Mouse (Mus musculus): ENCODE data around the gene Slc30a9. TPM values are rescaled to one million over a fixed set of nuclear protein-coding genes. Genes with fewer than 3 reads are reported as not detected.

Slc30a9 gene
- polyA plus RNA-seq (2012; rRNA removed) = 18.2 and 22.9 TPM in 2 replicates

GRCm38 (mm10) chr5:67306698-67307521, at the start of gene Slc30a9:
TSS of gene Slc30a9 (plus strand) at chr5:67306955.
- no peaks in the 10 kb centered on the region; the same call in 1 of the 2 replicates for H3K4me1 ChIP-seq (ENCODE audit: control insufficient read depth, insufficient read depth, low read length)
- H3K27ac ChIP-seq (ENCODE audit: control insufficient read depth, insufficient read depth, low read depth, low read length) = peak within 1 kb of the TSS; percentile 60
- peak within 1 kb of the TSS; percentile 81 for H3K4me3 ChIP-seq (ENCODE audit: control insufficient read depth, low read depth, low read length)
- H3K36me3 ChIP-seq (ENCODE audit: control insufficient read depth, insufficient read depth, low read length) = no peaks in the 10 kb centered on the region
- no peak for TF ChIP-seq CTCF (IDR thresholded peaks at IDR 0.05; ENCODE audit: control insufficient read depth, insufficient read depth, insufficient replicate concordance, low read depth, low read length)
- peak; percentile 97 for TF ChIP-seq POLR2A (IDR thresholded peaks at IDR 0.05; ENCODE audit: control insufficient read depth, low read depth, low read length)
- H3K27me3 ChIP-seq (ENCODE audit: control insufficient read depth, insufficient read depth, low read length) = no peaks in the 10 kb centered on the region

DNA sequence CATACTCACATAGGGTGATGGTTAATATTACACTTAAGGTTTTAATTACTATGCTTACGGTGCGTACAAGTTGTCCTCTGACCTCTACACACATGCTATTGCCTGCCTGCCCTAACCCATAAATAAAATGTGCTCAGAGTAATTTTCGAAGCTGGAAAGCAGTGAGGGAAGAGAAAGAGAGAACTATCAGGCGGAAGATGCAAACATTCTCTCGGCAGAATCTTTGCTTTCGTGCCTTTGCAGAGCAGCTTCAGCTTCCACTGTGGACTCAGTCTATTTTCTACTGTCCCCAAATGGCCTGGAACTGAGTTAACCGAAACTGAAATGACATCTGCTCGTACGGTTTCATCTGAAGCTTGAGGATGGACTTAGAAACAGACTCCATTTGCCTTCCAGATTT, 48.3 kb upstream of the Slc30a9 start:
- H3K27me3 ChIP-seq (ENCODE audit: control insufficient read depth, insufficient read depth, low read length) = no peaks in the 10 kb centered on the region
- no peaks in the 10 kb centered on the region for H3K36me3 ChIP-seq (ENCODE audit: control insufficient read depth, insufficient read depth, low read length)
- no peak overlapping the region for H3K27ac ChIP-seq (ENCODE audit: control insufficient read depth, insufficient read depth, low read depth, low read length)
- no peak overlapping the region for H3K4me3 ChIP-seq (ENCODE audit: control insufficient read depth, low read depth, low read length)
- no peak for TF ChIP-seq POLR2A (IDR thresholded peaks at IDR 0.05; ENCODE audit: control insufficient read depth, low read depth, low read length)
- no peak for TF ChIP-seq CTCF (IDR thresholded peaks at IDR 0.05; ENCODE audit: control insufficient read depth, insufficient read depth, insufficient replicate concordance, low read depth, low read length)
- H3K4me1 ChIP-seq (ENCODE audit: control insufficient read depth, insufficient read depth, low read length) = peaks cover 2% of the 10 kb centered on the region; the same call in 1 of the 2 replicates

- no peaks in the 10 kb centered on the region for H3K27me3 ChIP-seq (ENCODE audit: control insufficient read depth, insufficient read depth, low read length)
- TF ChIP-seq CTCF (IDR thresholded peaks at IDR 0.05; ENCODE audit: control insufficient read depth, insufficient read depth, insufficient replicate concordance, low read depth, low read length) (no peak), POLR2A (IDR thresholded peaks at IDR 0.05; ENCODE audit: control insufficient read depth, low read depth, low read length) (no peak)
- H3K36me3 ChIP-seq (ENCODE audit: control insufficient read depth, insufficient read depth, low read length) = no peaks in the 10 kb centered on the region
- peak overlapping the region; percentile 94 for H3K27ac ChIP-seq (ENCODE audit: control insufficient read depth, insufficient read depth, low read depth, low read length)
- H3K4me1 ChIP-seq (ENCODE audit: control insufficient read depth, insufficient read depth, low read length) = peaks cover 2% of the 10 kb centered on the region; the same call in 1 of the 2 replicates
- peak overlapping the region; percentile 99 for H3K4me3 ChIP-seq (ENCODE audit: control insufficient read depth, low read depth, low read length)
Measured at GRCm38 (mm10) chr5:67260159-67260530, 46.6 kb upstream of the Slc30a9 start.

GRCm38 (mm10) chr5:67260531-67261371, 46.0 kb upstream of the Slc30a9 start, which contains the start of gene Tmem33:
TSS of gene Tmem33 (plus strand) at chr5:67260565.
- H3K36me3 ChIP-seq (ENCODE audit: control insufficient read depth, insufficient read depth, low read length) = no peaks in the 10 kb centered on the region
- H3K27me3 ChIP-seq (ENCODE audit: control insufficient read depth, insufficient read depth, low read length) = no peaks in the 10 kb centered on the region
- peak; percentile 76 for TF ChIP-seq POLR2A (IDR thresholded peaks at IDR 0.05; ENCODE audit: control insufficient read depth, low read depth, low read length)
- no peak for TF ChIP-seq CTCF (IDR thresholded peaks at IDR 0.05; ENCODE audit: control insufficient read depth, insufficient read depth, insufficient replicate concordance, low read depth, low read length)
- peak within 1 kb of the TSS; percentile 99 for H3K4me3 ChIP-seq (ENCODE audit: control insufficient read depth, low read depth, low read length)
- H3K4me1 ChIP-seq (ENCODE audit: control insufficient read depth, insufficient read depth, low read length) = peaks cover 2% of the 10 kb centered on the region; the same call in 1 of the 2 replicates
- peak within 1 kb of the TSS; percentile 94 for H3K27ac ChIP-seq (ENCODE audit: control insufficient read depth, insufficient read depth, low read depth, low read length)

- Histone ChIP-seq H3K4me1 (ENCODE audit: control insufficient read depth, insufficient read depth, low read length) (peaks cover 2% of the 10 kb centered on the region; the same call in 1 of the 2 replicates), H3K27me3 (ENCODE audit: control insufficient read depth, insufficient read depth, low read length) (no peaks in the 10 kb centered on the region), H3K4me3 (ENCODE audit: control insufficient read depth, low read depth, low read length) (no peak overlapping the region), H3K36me3 (ENCODE audit: control insufficient read depth, insufficient read depth, low read length) (0 out of 2 replicates have a peak, but pooled peaks cover 2% of the 10 kb centered on the region), H3K27ac (ENCODE audit: control insufficient read depth, insufficient read depth, low read depth, low read length) (no peak overlapping the region)
- TF ChIP-seq CTCF (IDR thresholded peaks at IDR 0.05; ENCODE audit: control insufficient read depth, insufficient read depth, insufficient replicate concordance, low read depth, low read length) (no peak), POLR2A (IDR thresholded peaks at IDR 0.05; ENCODE audit: control insufficient read depth, low read depth, low read length) (no peak)
Measured at GRCm38 (mm10) chr5:67262964-67263363, 43.8 kb upstream of the Slc30a9 start.

GRCm38 (mm10) chr5:67266106-67266505, 40.6 kb upstream of the Slc30a9 start:
- Histone ChIP-seq H3K4me1 (ENCODE audit: control insufficient read depth, insufficient read depth, low read length) (peaks cover 2% of the 10 kb centered on the region; the same call in 1 of the 2 replicates), H3K4me3 (ENCODE audit: control insufficient read depth, low read depth, low read length) (no peak overlapping the region), H3K27me3 (ENCODE audit: control insufficient read depth, insufficient read depth, low read length) (no peaks in the 10 kb centered on the region), H3K36me3 (ENCODE audit: control insufficient read depth, insufficient read depth, low read length) (0 out of 2 replicates have a peak, but pooled peaks cover 2% of the 10 kb centered on the region), H3K27ac (ENCODE audit: control insufficient read depth, insufficient read depth, low read depth, low read length) (no peak overlapping the region)
- TF ChIP-seq CTCF (IDR thresholded peaks at IDR 0.05; ENCODE audit: control insufficient read depth, insufficient read depth, insufficient replicate concordance, low read depth, low read length) (no peak), POLR2A (IDR thresholded peaks at IDR 0.05; ENCODE audit: control insufficient read depth, low read depth, low read length) (no peak)

DNA sequence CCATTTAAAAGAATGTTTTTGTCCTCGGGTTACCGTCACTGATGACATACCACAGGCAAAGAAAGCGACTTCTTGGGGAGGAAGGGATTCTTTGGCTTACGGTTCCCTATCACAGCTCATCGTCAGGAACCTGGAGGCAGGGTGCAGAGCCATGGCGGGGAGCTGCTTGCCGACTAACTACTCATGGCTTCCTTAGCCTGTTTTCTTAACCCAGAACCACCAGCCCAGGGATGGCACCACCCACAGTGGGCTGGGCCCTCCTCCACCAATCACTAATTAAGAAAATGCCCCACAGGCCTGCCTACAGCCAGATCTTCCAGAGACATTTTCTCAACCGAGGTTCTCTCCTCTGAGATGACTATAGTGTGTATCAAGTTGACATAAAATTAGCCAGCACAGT, 37.4 kb upstream of the Slc30a9 start:
- Histone ChIP-seq H3K4me1 (ENCODE audit: control insufficient read depth, insufficient read depth, low read length) (no peaks in the 10 kb centered on the region), H3K36me3 (ENCODE audit: control insufficient read depth, insufficient read depth, low read length) (0 out of 2 replicates have a peak, but pooled peaks cover 2% of the 10 kb centered on the region), H3K4me3 (ENCODE audit: control insufficient read depth, low read depth, low read length) (no peak overlapping the region), H3K27me3 (ENCODE audit: control insufficient read depth, insufficient read depth, low read length) (no peaks in the 10 kb centered on the region), H3K27ac (ENCODE audit: control insufficient read depth, insufficient read depth, low read depth, low read length) (no peak overlapping the region)
- no peak for TF ChIP-seq POLR2A (IDR thresholded peaks at IDR 0.05; ENCODE audit: control insufficient read depth, low read depth, low read length)
- no peak for TF ChIP-seq CTCF (IDR thresholded peaks at IDR 0.05; ENCODE audit: control insufficient read depth, insufficient read depth, insufficient replicate concordance, low read depth, low read length)

Data from testis, adult 2 months (tissue).